Mouse (Mus musculus) MEL (cell line): Measurements from ENCODE around the gene Hoxa3.

ENCODE experiments used
- CHD1 ChIP-seq: IDR thresholded peaks from 2 replicates; pipeline ENCODE4 v1.6.1; 2012; ENCODE audit warnings: low read depth, mild to moderate bottlenecking, inconsistent platforms, low read length, improper control_type of control experiment
- MXI1 ChIP-seq: IDR thresholded peaks from 2 replicates; pipeline ENCODE4 v1.6.1; 2011; ENCODE audit warnings: mild to moderate bottlenecking, low read depth, low read length, improper control_type of control experiment
- POLR2A ChIP-seq, 2 experiments: IDR thresholded peaks; 2 replicates each; pipeline ENCODE4 v1.6.1; 2011 to 2012; ENCODE audit warnings: low read length in 2 of 2, mild to moderate bottlenecking in 2 of 2, control low read depth in 1 of 2, improper control_type of control experiment in 1 of 2, low read depth in 1 of 2, moderate library complexity in 1 of 2; ENCODE audit not compliant: control insufficient read depth in 1 of 2, insufficient read depth in 1 of 2, poor library complexity in 1 of 2
- SMC3 ChIP-seq: IDR thresholded peaks from 2 replicates; pipeline ENCODE4 v1.6.1; 2011; ENCODE audit warnings: low read depth, low read length, improper control_type of control experiment

- TF ChIP-seq CHD1 (no peak), MXI1 (no peak), SMC3 (no peak), POLR2A (IDR thresholded peaks at IDR 0.05; ENCODE audit: control insufficient read depth in 1 of 2, insufficient read depth in 1 of 2, low read depth in 1 of 2, low read length in 2 of 2, poor library complexity in 1 of 2) (no peak)
These were observed 27.4 kb upstream of the Hoxa3 start, which contains the start of gene Hoxa10 for GRCm38 (mm10) chr6:52240389-52241000.
